Mouse (Mus musculus): ENCODE measurements around the gene Orm1. TPM values are rescaled to one million over a fixed set of nuclear protein-coding genes. Genes with fewer than 3 reads are reported as not detected.

Gene Orm1
- polyA plus RNA-seq, 1 experiment from 2014 or later, result not detected

- WGBS, result 91% methylated on average over 4 of the region's 4 CpGs
- Histone ChIP-seq H3K4me2 (ENCODE audit: low read length) (no peak overlapping the region), H3K4me1 (replicated peaks; ENCODE audit: control insufficient read depth, insufficient read depth, low read length) (no peaks in the 10 kb centered on the region), H3K27me3 (replicated peaks; ENCODE audit: control insufficient read depth, insufficient read depth, low read length) (no peaks in the 10 kb centered on the region), H3K9me3 (ENCODE audit: control insufficient read depth, low read length) (no peaks in the 10 kb centered on the region), H3K27ac (ENCODE audit: low read depth) (no peak overlapping the region), H3K4me3 (ENCODE audit: low read depth, low read length) (no peak overlapping the region), H3K9ac (ENCODE audit: low read length) (no peak overlapping the region), H3K36me3 (ENCODE audit: control insufficient read depth, insufficient read depth, low read length) (peaks cover 69% of the 10 kb centered on the region)
- ATAC-seq (replicated peaks; ENCODE audit: low FRiP score, low TSS enrichment, low read depth), result no peak
- no peak for DNase-seq (ENCODE audit: low spot score)
Observed at GRCm38 (mm10) chr4:63384262-63384661, 39.9 kb downstream of the Orm1 start.

- no peak for ATAC-seq (replicated peaks; ENCODE audit: low FRiP score, low TSS enrichment, low read depth)
- DNase-seq (ENCODE audit: low spot score), result no peak
Observed at GRCm38 (mm10) chr4:63385253-63385652, 40.9 kb downstream of the Orm1 start.

GRCm38 (mm10) chr4:63385784-63386183 lies 41.4 kb downstream of the Orm1 start:
- 78% methylated on average over 11 of the region's 11 CpGs for WGBS
- Histone ChIP-seq H3K4me2 (ENCODE audit: low read length) (no peak overlapping the region), H3K27me3 (replicated peaks; ENCODE audit: control insufficient read depth, insufficient read depth, low read length) (no peaks in the 10 kb centered on the region), H3K36me3 (ENCODE audit: control insufficient read depth, insufficient read depth, low read length) (peaks cover 55% of the 10 kb centered on the region), H3K27ac (ENCODE audit: low read depth) (no peak overlapping the region), H3K4me3 (ENCODE audit: low read depth, low read length) (no peak overlapping the region), H3K9ac (ENCODE audit: low read length) (no peak overlapping the region), H3K4me1 (replicated peaks; ENCODE audit: control insufficient read depth, insufficient read depth, low read length) (no peaks in the 10 kb centered on the region), H3K9me3 (ENCODE audit: control insufficient read depth, low read length) (no peaks in the 10 kb centered on the region)
- DNase-seq (ENCODE audit: low spot score) (no peak), ATAC-seq (replicated peaks; ENCODE audit: low FRiP score, low TSS enrichment, low read depth) (no peak)

More at GRCm38 (mm10) chr4:63385253-63385652, 40.9 kb downstream of the Orm1 start:
- H3K4me3 ChIP-seq (ENCODE audit: low read depth, low read length), result no peak overlapping the region
- H3K36me3 ChIP-seq (ENCODE audit: control insufficient read depth, insufficient read depth, low read length), result peaks cover 59% of the 10 kb centered on the region
- H3K27me3 ChIP-seq (replicated peaks; ENCODE audit: control insufficient read depth, insufficient read depth, low read length), result no peaks in the 10 kb centered on the region
- no peaks in the 10 kb centered on the region for H3K9me3 ChIP-seq (ENCODE audit: control insufficient read depth, low read length)
- H3K4me2 ChIP-seq (ENCODE audit: low read length), result no peak overlapping the region
- no peaks in the 10 kb centered on the region for H3K4me1 ChIP-seq (replicated peaks; ENCODE audit: control insufficient read depth, insufficient read depth, low read length)
- no peak overlapping the region for H3K9ac ChIP-seq (ENCODE audit: low read length)
- no peak overlapping the region for H3K27ac ChIP-seq (ENCODE audit: low read depth)
- WGBS, result 90% methylated on average over 3 of the region's 3 CpGs

GRCm38 (mm10) chr4:63388029-63388428 lies 43.7 kb downstream of the Orm1 start:
- WGBS, result 79% methylated on average over 6 of the region's 6 CpGs
- peaks cover 41% of the 10 kb centered on the region for H3K36me3 ChIP-seq (ENCODE audit: control insufficient read depth, insufficient read depth, low read length)

DNA sequence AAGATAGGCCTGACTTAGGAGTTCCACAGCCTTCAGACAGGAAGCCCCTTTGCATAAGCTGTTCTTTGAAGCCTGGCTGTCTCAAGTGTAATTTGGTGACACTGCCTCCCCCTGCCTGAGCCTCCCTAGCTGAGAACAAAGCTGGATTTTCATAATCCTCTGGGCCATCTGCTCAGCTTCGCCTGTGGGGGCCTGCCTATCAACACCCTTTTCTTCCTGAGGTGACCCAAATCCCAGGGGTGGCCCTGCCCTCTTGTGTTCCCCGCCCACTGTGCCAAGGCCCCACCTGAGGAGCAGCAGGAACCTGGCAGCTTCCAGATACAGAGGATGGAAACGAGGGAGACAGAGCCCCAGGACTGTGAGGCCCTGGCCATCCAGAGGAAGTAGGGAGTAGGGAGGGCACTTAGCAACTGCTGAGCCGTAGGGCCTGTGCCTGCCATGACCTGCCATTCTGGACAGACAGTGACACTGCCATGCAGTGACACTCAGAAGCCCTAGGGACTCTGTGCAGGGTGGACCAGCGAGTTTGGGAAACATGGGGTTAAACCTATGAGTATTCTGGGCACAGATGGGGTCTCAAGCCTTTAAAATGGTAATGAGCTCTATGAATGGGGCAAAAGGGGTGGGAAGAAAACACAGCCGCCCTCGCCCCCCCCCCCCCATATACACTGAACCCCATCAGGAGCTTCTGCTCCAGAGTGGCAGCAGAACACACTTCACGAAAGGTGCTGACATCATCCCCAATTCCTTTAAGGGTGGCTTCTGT lies 44.9 kb downstream of the Orm1 start:
- H3K27me3 ChIP-seq (replicated peaks; ENCODE audit: control insufficient read depth, insufficient read depth, low read length), result no peaks in the 10 kb centered on the region
- no peaks in the 10 kb centered on the region for H3K4me1 ChIP-seq (replicated peaks; ENCODE audit: control insufficient read depth, insufficient read depth, low read length)
- H3K4me3 ChIP-seq (ENCODE audit: low read depth, low read length), result no peak overlapping the region
- H3K4me2 ChIP-seq (ENCODE audit: low read length), result no peak overlapping the region
- H3K27ac ChIP-seq (ENCODE audit: low read depth), result no peak overlapping the region
- H3K9me3 ChIP-seq (ENCODE audit: control insufficient read depth, low read length), result no peaks in the 10 kb centered on the region
- peaks cover 35% of the 10 kb centered on the region; the same call in 1 of the 2 replicates for H3K36me3 ChIP-seq (ENCODE audit: control insufficient read depth, insufficient read depth, low read length)
- ATAC-seq (replicated peaks; ENCODE audit: low FRiP score, low TSS enrichment, low read depth), result no peak
- 53% methylated on average over 8 of the region's 8 CpGs for WGBS
- no peak for DNase-seq (ENCODE audit: low spot score)
- no peak overlapping the region for H3K9ac ChIP-seq (ENCODE audit: low read length)

More at GRCm38 (mm10) chr4:63388029-63388428, 43.7 kb downstream of the Orm1 start:
- ATAC-seq (replicated peaks; ENCODE audit: low FRiP score, low TSS enrichment, low read depth), result no peak
- no peak overlapping the region for H3K27ac ChIP-seq (ENCODE audit: low read depth)
- H3K9me3 ChIP-seq (ENCODE audit: control insufficient read depth, low read length), result no peaks in the 10 kb centered on the region
- H3K4me1 ChIP-seq (replicated peaks; ENCODE audit: control insufficient read depth, insufficient read depth, low read length), result no peaks in the 10 kb centered on the region
- H3K9ac ChIP-seq (ENCODE audit: low read length), result no peak overlapping the region
- no peak overlapping the region for H3K4me3 ChIP-seq (ENCODE audit: low read depth, low read length)
- H3K27me3 ChIP-seq (replicated peaks; ENCODE audit: control insufficient read depth, insufficient read depth, low read length), result no peaks in the 10 kb centered on the region
- H3K4me2 ChIP-seq (ENCODE audit: low read length), result no peak overlapping the region
- no peak for DNase-seq (ENCODE audit: low spot score)

DNA sequence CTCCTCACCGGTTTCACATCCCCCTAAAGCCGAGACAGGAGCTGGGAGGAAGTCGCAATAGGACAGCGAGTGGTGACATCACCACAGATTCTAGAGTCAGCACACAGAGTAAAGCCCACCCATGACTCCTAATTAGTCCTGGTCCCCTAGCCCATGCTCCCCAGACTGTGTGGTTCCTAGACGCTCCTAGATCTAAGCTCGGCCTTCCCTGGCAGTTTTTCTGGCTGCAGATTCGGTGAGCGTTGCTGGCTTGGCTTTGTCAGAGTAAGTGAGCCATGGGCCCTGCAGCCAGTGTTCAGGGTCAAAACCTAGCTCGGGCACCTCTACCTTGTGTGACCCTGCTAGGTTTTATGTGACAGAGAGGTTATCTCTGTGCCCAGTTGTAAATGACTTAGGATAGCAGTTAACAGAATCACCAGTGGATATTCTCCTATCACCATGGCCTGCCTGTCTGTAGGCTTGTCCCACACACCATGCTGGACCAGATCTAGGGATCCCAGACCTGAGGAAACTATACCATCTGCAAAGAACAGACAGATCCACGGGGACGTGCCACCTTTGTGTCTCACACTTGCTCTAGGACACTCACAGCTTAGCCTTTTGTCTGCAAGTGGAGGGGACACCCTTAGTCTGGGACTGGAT lies 45.6 kb downstream of the Orm1 start:
- no peak overlapping the region for H3K9ac ChIP-seq (ENCODE audit: low read length)
- H3K4me2 ChIP-seq (ENCODE audit: low read length), result no peak overlapping the region
- H3K4me1 ChIP-seq (replicated peaks; ENCODE audit: control insufficient read depth, insufficient read depth, low read length), result no peaks in the 10 kb centered on the region
- no peak overlapping the region for H3K4me3 ChIP-seq (ENCODE audit: low read depth, low read length)
- no peaks in the 10 kb centered on the region for H3K9me3 ChIP-seq (ENCODE audit: control insufficient read depth, low read length)
- H3K27ac ChIP-seq (ENCODE audit: low read depth), result no peak overlapping the region
- H3K36me3 ChIP-seq (ENCODE audit: control insufficient read depth, insufficient read depth, low read length), result peaks cover 35% of the 10 kb centered on the region
- no peak for ATAC-seq (replicated peaks; ENCODE audit: low FRiP score, low TSS enrichment, low read depth)
- no peak for DNase-seq (ENCODE audit: low spot score)
- no peaks in the 10 kb centered on the region for H3K27me3 ChIP-seq (replicated peaks; ENCODE audit: control insufficient read depth, insufficient read depth, low read length)
- WGBS, result 70% methylated on average over 11 of the region's 11 CpGs

- 0 out of 2 replicates have a peak, but pooled peaks have one; percentile 29 for ATAC-seq (replicated peaks; ENCODE audit: low FRiP score, low TSS enrichment, low read depth)
- 73% methylated on average over 6 of the region's 6 CpGs for WGBS
- no peak overlapping the region for H3K9ac ChIP-seq (ENCODE audit: low read length)
- no peak overlapping the region for H3K4me2 ChIP-seq (ENCODE audit: low read length)
- no peak for DNase-seq (ENCODE audit: low spot score)
- H3K4me1 ChIP-seq (replicated peaks; ENCODE audit: control insufficient read depth, insufficient read depth, low read length), result no peaks in the 10 kb centered on the region
- no peaks in the 10 kb centered on the region for H3K9me3 ChIP-seq (ENCODE audit: control insufficient read depth, low read length)
- H3K4me3 ChIP-seq (ENCODE audit: low read depth, low read length), result no peak overlapping the region
- H3K27ac ChIP-seq (ENCODE audit: low read depth), result no peak overlapping the region
- H3K36me3 ChIP-seq (ENCODE audit: control insufficient read depth, insufficient read depth, low read length), result peaks cover 43% of the 10 kb centered on the region
- H3K27me3 ChIP-seq (replicated peaks; ENCODE audit: control insufficient read depth, insufficient read depth, low read length), result no peaks in the 10 kb centered on the region
Observed at GRCm38 (mm10) chr4:63391322-63391721, 47.0 kb downstream of the Orm1 start.
